ENCODE assay signal across 8 mouse cellular contexts in the genomic region with DNA sequence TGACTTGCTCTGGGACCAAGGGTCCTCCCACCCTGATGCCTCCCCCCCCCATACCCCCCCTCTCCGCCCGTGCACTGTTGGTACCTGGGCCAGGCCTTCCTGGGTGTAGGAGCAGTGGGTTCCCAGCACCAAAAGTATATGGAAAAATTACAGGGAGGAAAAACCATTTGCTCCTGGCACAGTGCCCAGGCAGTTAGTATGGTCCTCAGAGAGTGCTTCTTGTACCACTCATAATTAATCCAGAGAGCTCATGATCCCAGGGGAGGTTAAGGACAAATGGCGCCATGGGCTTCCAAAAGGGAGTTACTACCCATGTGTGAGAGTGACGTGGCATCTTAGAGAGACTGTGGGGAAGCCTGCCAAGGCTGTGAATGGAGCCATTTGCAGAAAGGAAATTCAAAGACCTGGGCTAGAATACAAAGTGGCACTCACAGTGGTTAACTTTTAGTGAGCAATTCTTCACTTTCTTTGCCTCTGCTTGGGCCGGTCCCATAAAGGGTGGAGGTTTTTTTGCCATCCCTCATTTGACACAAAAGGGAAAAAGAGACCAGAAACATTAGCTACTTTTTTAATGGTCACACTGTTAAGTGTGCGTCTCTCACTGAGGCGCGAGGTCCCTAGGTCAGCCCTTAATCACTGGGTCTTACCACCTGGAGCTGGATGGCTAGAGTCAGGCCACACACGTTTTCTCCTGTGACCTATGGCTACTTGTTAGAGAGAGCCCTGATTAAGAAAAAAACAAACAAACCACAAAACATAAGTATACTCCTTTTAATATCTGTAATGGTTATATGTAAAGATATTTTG.
A peak's percentile ranks its signal among the peaks of the same experiment; 100 is the strongest.
DNase-seq lines count a peak whose midpoint lies in the region; ATAC-seq and TF ChIP-seq lines count a peak whose summit lies in the region.

No protein-coding gene starts in this region.

- no peak for TF ChIP-seq CTCF in left cerebral cortex, adult 2 months (IDR thresholded peaks at IDR 0.05)

- no peaks in the 10 kb centered on the region for H3K36me3 ChIP-seq in embryonic facial prominence, embryonic 14.5 days (ENCODE audit: control insufficient read depth, insufficient read depth, low read length)

- WGBS in embryonic facial prominence, embryonic 14.5 days: 69% methylated on average over 9 of the region's 9 CpGs

- H3K4me3 ChIP-seq in embryonic facial prominence, embryonic 14.5 days (ENCODE audit: low read depth, low read length): no peak overlapping the region
- no peak overlapping the region for H3K4me3 ChIP-seq in left cerebral cortex, adult 2 months

- H3K4me2 ChIP-seq in embryonic facial prominence, embryonic 14.5 days (ENCODE audit: low read depth, low read length): no peak overlapping the region

- intact Hi-C loops in left cerebral cortex, adult 2 months (cut with DNase I): no loop called here

- H3K27ac ChIP-seq in embryonic facial prominence, embryonic 14.5 days (replicated peaks; ENCODE audit: low read depth, low read length): no peak overlapping the region
- H3K27ac ChIP-seq in left cerebral cortex, adult 2 months: 0 out of 2 replicates have a peak overlapping the region, but pooled peaks have one; percentile 7

- peak; percentile 11 to 41 for DNase-seq in frontal cortex, adult 2 months (ENCODE audit: extremely low spot score in 1 of 2, low spot score in 1 of 2)
- DNase-seq in frontal cortex, postnatal 14 days (ENCODE audit: low spot score in 2 of 2): no peak
- peak; percentile 10 for DNase-seq in 3134 (ENCODE audit: extremely low read depth, insufficient read length, low spot score)
- DNase-seq in embryonic facial prominence, embryonic 14.5 days (ENCODE audit: low spot score): peak; percentile 83
- peak; percentile 18 for DNase-seq in left cerebral cortex, adult 2 months (ENCODE audit: extremely low spot score in 1 of 2, low spot score in 2 of 2)
- peak; percentile 53 for DNase-seq in right cerebral cortex, postnatal 4 days
- no peak for DNase-seq in spleen, postnatal 10 days (ENCODE audit: low spot score in 2 of 2)

- no peaks in the 10 kb centered on the region for H3K9me3 ChIP-seq in embryonic facial prominence, embryonic 14.5 days (ENCODE audit: control insufficient read depth, low read length)

- peak; percentile 81 for ATAC-seq in embryonic facial prominence, embryonic 14.5 days (ENCODE audit: low read depth)
- no peak for ATAC-seq in CD4-positive, CD25-positive, alpha-beta regulatory T cell, adult 4 months

- peaks cover 10% of the 10 kb centered on the region for H3K4me1 ChIP-seq in embryonic facial prominence, embryonic 14.5 days (ENCODE audit: control insufficient read depth, insufficient read depth, low read length)

- no peaks in the 10 kb centered on the region; the same call in 1 of the 2 replicates for H3K27me3 ChIP-seq in embryonic facial prominence, embryonic 14.5 days (replicated peaks; ENCODE audit: control insufficient read depth, insufficient read depth, low read length)

- H3K9ac ChIP-seq in embryonic facial prominence, embryonic 14.5 days (ENCODE audit: low read depth, low read length): no peak overlapping the region

Comparison
In these comparisons a context has a peak if more than half of its experiments do, and no peak if none do; other contexts are left out.
1. DNase-seq: peak in frontal cortex, adult 2 months (2 of 2), 3134 (single experiment), embryonic facial prominence, embryonic 14.5 days (single experiment), left cerebral cortex, adult 2 months (2 of 2) and right cerebral cortex, postnatal 4 days (single experiment); none in frontal cortex, postnatal 14 days (0 of 2) and spleen, postnatal 10 days (0 of 2).